Mouse (Mus musculus) lung, postnatal 14 days (tissue): ENCODE results near the gene Ccnd1.

Experiments used
- DNase-seq: peaks from one replicate; pipeline ENCODE4 v3.0.0; 2021

Ccnd1 gene

DNA sequence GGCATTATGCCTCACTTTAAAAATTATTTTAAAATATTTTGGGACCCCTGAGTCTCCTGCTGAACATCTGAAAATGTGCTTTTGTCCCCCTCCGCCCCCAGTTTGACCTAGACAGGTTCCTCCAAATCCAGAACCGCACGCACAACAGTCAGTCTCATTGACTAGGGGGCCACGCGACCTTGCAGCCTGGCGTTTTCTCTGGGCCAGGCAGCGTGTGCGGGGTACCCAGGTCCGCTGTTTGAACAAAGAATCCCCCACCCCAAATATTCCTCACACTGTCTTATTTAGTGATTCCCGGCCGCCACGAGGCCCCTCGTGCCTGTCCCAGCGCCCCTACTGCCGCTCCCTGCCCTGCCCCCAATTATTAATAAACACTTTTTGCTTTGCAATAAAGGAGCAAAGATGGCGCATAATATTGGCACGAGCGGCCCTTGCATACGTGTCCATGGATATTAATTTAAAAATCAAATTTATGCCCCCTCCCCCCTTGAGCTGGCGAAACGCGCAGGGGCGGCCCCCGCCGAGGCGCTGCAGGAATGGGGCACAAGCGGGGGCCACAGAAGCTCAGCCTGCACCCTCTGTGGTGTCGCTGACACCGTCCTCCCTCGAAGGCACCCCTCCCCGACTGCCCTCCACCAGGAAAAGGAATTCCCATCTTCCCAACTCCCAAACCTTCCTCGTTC, 923 bp downstream of the Ccnd1 start:
- DNase-seq = peak; percentile 10

DNA sequence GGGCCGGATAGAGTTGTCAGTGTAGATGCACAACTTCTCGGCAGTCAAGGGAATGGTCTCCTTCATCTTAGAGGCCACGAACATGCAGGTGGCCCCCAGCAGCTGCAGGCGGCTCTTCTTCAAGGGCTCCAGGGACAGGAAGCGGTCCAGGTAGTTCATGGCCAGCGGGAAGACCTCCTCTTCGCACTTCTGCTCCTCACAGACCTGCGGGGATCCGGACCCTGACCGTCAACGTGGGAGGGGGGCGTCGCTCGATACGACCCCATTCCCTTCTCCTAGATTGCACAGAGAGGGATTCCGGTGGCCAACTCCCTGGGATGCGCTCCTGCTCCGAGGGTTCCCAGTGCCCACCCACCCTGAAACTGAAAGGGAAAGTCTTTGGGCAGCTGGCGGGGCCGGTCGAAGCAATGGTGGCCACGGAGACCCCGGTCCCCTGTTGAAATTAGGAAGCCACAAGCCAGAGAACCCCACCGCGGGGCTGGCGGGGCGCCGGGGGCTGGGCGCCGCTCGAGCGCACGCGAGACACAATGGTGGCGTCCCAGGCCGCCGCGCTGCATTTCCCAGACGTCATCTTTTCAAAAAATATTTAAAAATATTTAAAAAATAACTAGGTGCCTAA, 1.7 kb downstream of the Ccnd1 start:
- peak; percentile 19 for DNase-seq

- DNase-seq = peak; percentile 93
These were observed 2.2 kb downstream of the Ccnd1 start for GRCm38 (mm10) chr7:144937490-144937889.

- no peak for DNase-seq
These were observed 3.3 kb downstream of the Ccnd1 start for GRCm38 (mm10) chr7:144936311-144936880.

DNA sequence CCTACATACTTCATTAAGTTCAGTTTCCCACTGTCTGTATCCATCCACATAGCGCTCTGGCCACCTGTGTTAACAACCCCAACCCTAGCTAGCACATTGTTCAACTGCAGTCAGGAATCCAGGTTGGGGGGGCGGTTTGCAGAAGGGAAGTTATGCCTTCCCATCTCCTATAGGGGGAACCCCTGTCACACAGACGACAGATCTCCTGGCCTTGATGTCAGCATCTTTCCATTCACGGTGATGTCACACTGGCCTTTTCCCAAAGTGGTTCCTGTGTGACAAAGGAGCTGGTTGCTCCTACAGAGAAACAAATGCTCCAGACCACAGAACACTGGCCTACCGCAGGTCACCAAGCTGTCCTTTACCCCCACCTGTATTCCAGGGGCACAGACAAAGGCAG, 4.2 kb downstream of the Ccnd1 start:
- DNase-seq = peak; percentile 37

DNA sequence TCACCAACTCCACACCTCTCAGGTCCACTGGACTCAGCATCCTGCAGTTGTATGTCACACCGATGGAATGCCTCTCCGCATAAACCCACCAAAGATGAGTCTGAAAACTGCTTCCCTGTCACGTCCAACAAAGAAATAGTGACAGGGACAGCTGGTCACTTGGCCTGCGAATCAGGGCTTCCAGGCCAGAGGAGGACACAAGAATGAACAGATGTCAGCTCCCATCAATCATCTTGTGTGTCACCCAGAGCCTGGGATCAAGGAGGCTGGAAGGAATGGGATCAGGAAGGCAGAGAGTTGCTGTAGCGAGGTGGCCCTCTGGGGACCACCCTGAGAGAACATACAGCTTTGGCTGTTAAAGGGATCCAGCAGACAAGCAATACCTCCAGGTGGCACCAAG, 4.8 kb downstream of the Ccnd1 start:
- no peak for DNase-seq

DNA sequence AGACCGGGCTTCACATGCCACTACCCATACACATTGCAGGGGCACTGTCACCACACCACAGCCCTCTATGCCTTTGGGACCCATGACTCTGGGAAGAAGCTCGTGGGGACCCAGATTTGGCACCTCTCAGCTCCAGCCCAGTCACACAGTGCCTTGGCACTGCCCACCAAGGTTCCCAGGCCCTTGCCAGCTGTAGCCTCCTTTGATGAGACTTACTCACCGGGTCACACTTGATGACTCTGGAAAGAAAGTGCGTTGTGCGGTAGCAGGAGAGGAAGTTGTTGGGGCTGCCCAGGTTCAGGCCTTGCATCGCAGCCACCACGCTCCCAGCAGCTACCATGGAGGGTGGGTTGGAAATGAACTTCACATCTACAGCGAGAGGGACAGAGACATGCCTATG, 5.9 kb downstream of the Ccnd1 start:
- no peak for DNase-seq

DNA sequence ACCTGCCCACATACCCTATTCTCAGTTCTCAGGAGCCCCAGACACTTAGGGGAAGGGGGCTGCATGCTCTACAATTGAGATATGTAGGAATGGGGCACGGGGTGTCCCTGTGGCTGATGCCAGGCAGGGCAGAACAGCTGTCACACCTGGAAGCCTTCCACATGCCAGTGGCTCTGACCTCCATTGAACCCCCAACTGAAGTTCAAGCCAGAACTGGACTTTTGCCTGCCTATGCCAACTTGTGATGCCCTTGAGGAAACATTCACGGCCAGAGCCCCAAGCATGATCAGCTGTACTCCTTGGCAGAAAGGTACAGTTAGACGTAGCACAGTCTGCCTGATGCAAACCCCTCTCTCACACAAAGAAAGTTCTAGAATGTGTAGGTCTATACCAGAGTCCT, 6.4 kb downstream of the Ccnd1 start:
- DNase-seq = no peak

- no peak for DNase-seq
These were observed 7.3 kb downstream of the Ccnd1 start for GRCm38 (mm10) chr7:144932389-144932937.

- DNase-seq = peak; percentile 43
These were observed 7.9 kb downstream of the Ccnd1 start for GRCm38 (mm10) chr7:144931778-144932177.

DNA sequence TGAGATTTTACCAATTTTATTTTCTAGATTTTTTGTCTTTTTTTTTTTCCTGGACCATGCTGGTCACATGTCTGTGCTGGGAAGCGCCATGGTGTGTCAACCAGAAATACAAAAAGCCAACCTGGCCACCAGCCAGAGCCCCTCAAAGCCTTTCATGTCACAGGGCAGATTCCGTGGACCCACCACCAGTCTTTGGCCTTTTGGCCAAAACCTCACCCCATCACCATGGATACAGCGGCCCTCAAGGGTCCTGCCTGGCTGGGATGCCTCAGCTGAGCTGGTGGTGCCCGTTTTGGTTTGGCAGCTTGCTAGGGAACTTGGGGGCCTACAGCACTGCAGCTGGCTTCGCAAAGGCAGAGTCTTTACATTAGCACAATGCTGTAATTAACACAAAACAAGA, 9.8 kb downstream of the Ccnd1 start:
- no peak for DNase-seq

DNA sequence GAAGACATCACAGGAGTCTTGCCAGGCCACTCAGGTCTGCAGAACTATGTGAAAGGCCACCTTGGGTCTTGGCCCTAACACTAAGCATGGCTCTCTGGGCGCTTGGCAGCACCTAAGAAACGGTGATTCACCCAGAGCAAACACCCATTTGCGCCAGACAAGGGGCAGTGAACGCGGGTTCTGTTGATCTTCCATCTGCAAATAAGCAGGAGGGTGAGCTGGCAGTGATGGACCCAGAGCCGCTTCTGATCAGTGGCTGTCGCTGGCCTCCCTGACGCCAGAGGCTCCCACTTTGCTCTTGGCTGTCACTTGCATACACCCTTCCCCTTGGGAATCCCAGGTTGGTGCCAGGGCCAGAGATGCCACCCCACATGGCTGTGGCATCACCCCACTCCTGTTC, 10.2 kb downstream of the Ccnd1 start:
- no peak for DNase-seq

GRCm38 (mm10) chr7:144928889-144929210, 10.9 kb downstream of the Ccnd1 start:
- DNase-seq = no peak

GRCm38 (mm10) chr7:144928009-144928888, 11.5 kb downstream of the Ccnd1 start:
- no peak for DNase-seq

- no peak for DNase-seq
These were observed 12.1 kb downstream of the Ccnd1 start for GRCm38 (mm10) chr7:144927591-144927990.

GRCm38 (mm10) chr7:144918823-144919222, 20.9 kb downstream of the Ccnd1 start:
- no peak for DNase-seq

GRCm38 (mm10) chr7:144914948-144915750, 24.6 kb downstream of the Ccnd1 start, which contains the start of gene LTO1:
Gene LTO1 (plus strand): TSS chr7:144915100.
- DNase-seq = peak; percentile 89

DNA sequence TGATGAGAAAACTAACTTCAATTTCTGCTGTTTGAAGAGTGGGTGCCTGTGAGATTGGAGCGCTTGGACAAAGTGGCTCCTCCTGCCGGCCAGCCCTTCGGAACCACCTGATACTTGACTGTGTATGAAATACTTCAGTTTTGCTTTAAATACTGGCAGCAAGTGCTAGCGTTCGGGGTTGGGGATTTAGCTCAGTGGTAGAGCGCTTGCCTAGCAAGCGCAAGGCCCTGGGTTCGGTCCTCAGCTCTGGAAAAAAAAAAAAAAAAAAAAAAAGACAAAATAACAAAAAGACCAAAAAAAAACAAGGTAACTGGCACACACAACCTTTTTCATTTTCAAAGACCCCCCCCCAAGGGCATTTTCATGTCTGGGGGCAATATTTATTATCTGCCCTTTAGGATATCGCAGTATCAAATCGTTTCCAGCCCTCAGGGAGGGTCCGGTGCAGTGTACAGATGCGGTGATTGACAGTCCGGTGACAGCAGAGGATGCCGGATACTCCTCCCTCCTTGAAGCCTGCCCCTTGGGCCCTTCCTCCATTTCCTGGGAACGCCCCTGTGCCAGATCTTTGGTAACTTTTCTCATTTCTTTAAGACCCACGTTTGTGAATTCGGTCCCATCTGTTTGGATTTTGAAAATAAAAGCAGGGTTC, 25.3 kb downstream of the Ccnd1 start:
- DNase-seq = no peak

DNA sequence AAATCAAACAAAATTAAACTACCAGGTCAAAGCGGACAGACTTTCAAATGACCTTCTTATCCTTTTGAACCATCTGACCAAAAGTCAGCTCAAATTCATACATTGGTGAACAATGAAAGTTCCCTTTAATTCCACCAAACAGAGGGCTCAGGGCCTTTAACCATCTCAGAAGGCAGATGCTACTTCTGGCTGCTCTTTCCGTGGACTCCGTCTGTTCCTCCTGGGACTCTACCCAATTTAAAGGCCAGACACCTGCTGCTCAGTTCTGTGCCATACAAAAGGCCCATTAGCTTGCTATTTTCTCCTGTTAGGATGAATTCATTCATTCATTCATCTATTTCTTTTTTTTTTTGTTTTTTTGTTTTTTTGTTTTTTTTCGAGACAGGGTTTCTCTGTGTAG, 26.8 kb downstream of the Ccnd1 start:
- no peak for DNase-seq

- DNase-seq = no peak
These were observed 28.6 kb downstream of the Ccnd1 start for GRCm38 (mm10) chr7:144911121-144911520.

- DNase-seq = no peak
These were observed 31.0 kb downstream of the Ccnd1 start for GRCm38 (mm10) chr7:144908705-144909104.

DNA sequence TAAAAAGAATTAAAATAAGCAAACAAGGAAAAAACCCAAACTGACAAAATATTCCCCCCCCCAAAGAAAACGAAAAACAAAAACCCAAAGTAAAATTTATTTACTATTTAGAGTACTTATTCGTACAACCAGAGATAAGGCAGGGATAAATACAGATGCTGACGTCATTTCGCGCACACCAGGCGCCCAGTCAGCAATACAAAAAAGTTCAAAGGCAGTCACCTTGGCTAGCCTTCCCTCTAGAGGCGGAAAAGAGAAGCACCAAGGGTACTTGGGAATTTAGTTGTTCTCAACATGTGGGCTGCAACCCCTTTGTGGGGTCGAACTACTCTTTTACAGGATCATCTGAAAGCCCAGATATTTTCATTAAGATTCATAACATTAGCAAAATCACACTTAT, 31.9 kb downstream of the Ccnd1 start:
- no peak for DNase-seq
